Mouse (Mus musculus) CH12.LX (cell line): ENCODE measurements around the gene Slc25a28. TPM values are rescaled to one million over a fixed set of nuclear protein-coding genes. Genes with fewer than 3 reads are reported as not detected.

Source experiments
- DNase-seq: peaks from one replicate; pipeline ENCODE4 v3.0.0-alpha.2; 2013; ENCODE audit errors: extremely low read depth
- H3K27ac ChIP-seq: 2 replicates; pipeline ENCODE4 v1.5.1; 2012; ENCODE audit warnings: low read depth, mild to moderate bottlenecking, control low read depth, moderate library complexity; ENCODE audit not compliant: insufficient read depth
- H3K27me3 ChIP-seq: replicated peaks from 2 replicates; pipeline ENCODE3; 2012; ENCODE audit warnings: inconsistent platforms
- H3K36me3 ChIP-seq, 2 experiments: replicated peaks in 1 of 2; 2 replicates each; pipeline versions ENCODE3 to v1.6.1; 2012; ENCODE audit warnings: inconsistent platforms in 1 of 2, low read length in 1 of 2, mild to moderate bottlenecking in 1 of 2, mixed read lengths in 1 of 2, moderate library complexity in 1 of 2; ENCODE audit not compliant: control insufficient read depth in 1 of 2, insufficient read depth in 1 of 2
- H3K4me1 ChIP-seq, 2 experiments: 2 replicates each; pipeline ENCODE4 v1.6.1; 2012; ENCODE audit warnings: inconsistent platforms in 1 of 2, moderate library complexity in 1 of 2; ENCODE audit not compliant: insufficient read depth in 2 of 2, control insufficient read depth in 1 of 2
- H3K4me2 ChIP-seq: 2 replicates; pipeline ENCODE4 v1.6.1; 2012; ENCODE audit warnings: low read depth, mild to moderate bottlenecking, control low read depth; ENCODE audit not compliant: poor library complexity, insufficient read depth, severe bottlenecking
- H3K4me3 ChIP-seq, 3 experiments: fragments of 150-350 bp in 1 of 3; sonication (generic) in 1 of 3; replicated peaks in 1 of 3; 2 replicates each; pipeline versions ENCODE3 to v1.5.1; 2011 to 2012; ENCODE audit warnings: low read depth in 2 of 3, low read length in 2 of 3, mild to moderate bottlenecking in 2 of 3, moderate library complexity in 2 of 3, control low read depth in 1 of 3, improper control_type of control experiment in 1 of 3, inconsistent platforms in 1 of 3, mixed read lengths in 1 of 3; ENCODE audit not compliant: poor library complexity in 1 of 3
- H3K79me2 ChIP-seq: replicated peaks from 2 replicates; pipeline ENCODE4 v1.6.1; 2012; ENCODE audit warnings: mild to moderate bottlenecking, moderate library complexity; ENCODE audit not compliant: control insufficient read depth, poor library complexity, insufficient read depth, severe bottlenecking; ENCODE audit errors: extremely low read depth
- H3K9ac ChIP-seq: 2 replicates; pipeline ENCODE4 v1.6.1; 2012; ENCODE audit warnings: low read depth, mild to moderate bottlenecking, control low read depth, moderate library complexity; ENCODE audit not compliant: insufficient read depth
- H3K9me3 ChIP-seq: replicated peaks from 2 replicates; pipeline ENCODE3; 2012; ENCODE audit warnings: low read length, inconsistent platforms, mixed read lengths
- CHD2 ChIP-seq: IDR thresholded peaks from 2 replicates; pipeline ENCODE4 v1.6.1; 2011; ENCODE audit warnings: low read length, improper control_type of control experiment
- GABPA ChIP-seq: IDR thresholded peaks from 2 replicates; pipeline ENCODE4 v1.6.1; 2012; ENCODE audit warnings: low read depth, low read length, improper control_type of control experiment, inconsistent platforms; ENCODE audit not compliant: insufficient replicate concordance
- IRF4 ChIP-seq: IDR thresholded peaks from 2 replicates; pipeline ENCODE4 v1.6.1; 2014; ENCODE audit warnings: low read depth, mild to moderate bottlenecking, inconsistent platforms, low read length, improper control_type of control experiment
- JUN ChIP-seq: IDR thresholded peaks from 2 replicates; pipeline ENCODE4 v1.6.1; 2011; ENCODE audit warnings: low read depth, mild to moderate bottlenecking, low read length, improper control_type of control experiment, moderate library complexity; ENCODE audit not compliant: insufficient read depth
- JUND ChIP-seq: conservative IDR thresholded peaks from 2 replicates; pipeline ENCODE4 v1.6.1; 2011; ENCODE audit warnings: low read depth, low read length, improper control_type of control experiment
- MAFK ChIP-seq: IDR thresholded peaks from 2 replicates; pipeline ENCODE4 v1.6.1; 2011; ENCODE audit warnings: low read length, improper control_type of control experiment; ENCODE audit not compliant: insufficient replicate concordance
- MEF2A ChIP-seq: IDR thresholded peaks from 2 replicates; pipeline ENCODE4 v1.6.1; 2014; ENCODE audit warnings: low read depth, mild to moderate bottlenecking, inconsistent platforms, low read length, improper control_type of control experiment, borderline replicate concordance
- MXI1 ChIP-seq: IDR thresholded peaks from 2 replicates; pipeline ENCODE4 v1.6.1; 2011; ENCODE audit warnings: mild to moderate bottlenecking, low read depth, low read length, improper control_type of control experiment
- MYC ChIP-seq: IDR thresholded peaks from 2 replicates; pipeline ENCODE4 v1.6.1; 2011; ENCODE audit warnings: low read depth, mild to moderate bottlenecking, improper control_type of control experiment, low read length
- NELFE ChIP-seq: IDR thresholded peaks from 2 replicates; pipeline ENCODE4 v1.6.1; 2011; ENCODE audit warnings: low read depth, low read length, improper control_type of control experiment
- PAX5 ChIP-seq: IDR thresholded peaks from 2 replicates; pipeline ENCODE4 v1.6.1; 2012; ENCODE audit warnings: low read length, inconsistent platforms, mixed read lengths
- POLR2A ChIP-seq: IDR thresholded peaks from 2 replicates; pipeline ENCODE4 v1.6.1; 2011; ENCODE audit warnings: low read depth, mild to moderate bottlenecking, improper control_type of control experiment, low read length
- POLR2AphosphoS2 ChIP-seq: IDR thresholded peaks from 2 replicates; pipeline ENCODE4 v1.6.1; 2011; ENCODE audit warnings: low read depth, low read length, improper control_type of control experiment
- RAD21 ChIP-seq: IDR thresholded peaks from 2 replicates; pipeline ENCODE4 v1.6.1; 2011; ENCODE audit warnings: low read depth, mild to moderate bottlenecking, low read length, improper control_type of control experiment, moderate library complexity
- RCOR1 ChIP-seq: conservative IDR thresholded peaks from 2 replicates; pipeline ENCODE4 v1.6.1; 2012; ENCODE audit warnings: low read depth, mild to moderate bottlenecking, inconsistent platforms, low read length, improper control_type of control experiment
- SMC3 ChIP-seq: IDR thresholded peaks from 2 replicates; pipeline ENCODE4 v1.6.1; 2011; ENCODE audit warnings: low read depth, low read length, improper control_type of control experiment
- TBP ChIP-seq: conservative IDR thresholded peaks from 2 replicates; pipeline ENCODE4 v1.6.1; 2011; ENCODE audit warnings: low read depth, low read length, improper control_type of control experiment
- TCF12 ChIP-seq: IDR thresholded peaks from 2 replicates; pipeline ENCODE4 v1.6.1; 2014; ENCODE audit warnings: low read depth, mild to moderate bottlenecking, inconsistent platforms, low read length, improper control_type of control experiment
- ZC3H11A ChIP-seq: IDR thresholded peaks from 2 replicates; pipeline ENCODE4 v1.6.1; 2012; ENCODE audit warnings: low read depth, mild to moderate bottlenecking, inconsistent platforms, low read length, improper control_type of control experiment
- ZMIZ1 ChIP-seq: IDR thresholded peaks from 2 replicates; pipeline ENCODE4 v1.6.1; 2012; ENCODE audit warnings: low read depth, mild to moderate bottlenecking, inconsistent platforms, low read length, improper control_type of control experiment
- dilution Hi-C: fragments of 300-500 bp; cut with MboI; formaldehyde crosslinking; loops from 2 replicates; pipeline ENCODE4 v1.14.3; 2020; ENCODE audit warnings: low sequenced_read_pairs; ENCODE audit not compliant: extremely low pct_unique_long_range_greater_than_20kb, extremely low pct_ligation_motif_present
- in situ Hi-C: fragments of 300-500 bp; cut with MboI; formaldehyde crosslinking; loops from 3 replicates; pipeline ENCODE4 v1.14.3; 2019; ENCODE audit warnings: low sequenced_read_pairs, low pct_ligation_motif_present, low pct_unique_long_range_greater_than_20kb, mixed read lengths
- polyA plus RNA-seq: library from polyadenylated mRNA; unstranded; fragments of >175 nt; gene quantifications from 2 replicates; pipeline ENCODE4 v1.2.1, GENCODE M21; 2012; ENCODE audit warnings: low read depth; ENCODE audit not compliant: insufficient read length
- total RNA-seq, 2 experiments: library from RNA; depleted of rRNA; stranded (reverse); fragments of 300-350 nt in 1 of 2; fragments of >200 nt in 1 of 2; gene quantifications; 2 replicates each; pipeline ENCODE4 v1.2.3; 2012 to 2014

The Slc25a28 gene
- total and polyA plus RNA-seq, 3 experiments, result 35.2 to 48.1 (median 37.8) TPM

DNA sequence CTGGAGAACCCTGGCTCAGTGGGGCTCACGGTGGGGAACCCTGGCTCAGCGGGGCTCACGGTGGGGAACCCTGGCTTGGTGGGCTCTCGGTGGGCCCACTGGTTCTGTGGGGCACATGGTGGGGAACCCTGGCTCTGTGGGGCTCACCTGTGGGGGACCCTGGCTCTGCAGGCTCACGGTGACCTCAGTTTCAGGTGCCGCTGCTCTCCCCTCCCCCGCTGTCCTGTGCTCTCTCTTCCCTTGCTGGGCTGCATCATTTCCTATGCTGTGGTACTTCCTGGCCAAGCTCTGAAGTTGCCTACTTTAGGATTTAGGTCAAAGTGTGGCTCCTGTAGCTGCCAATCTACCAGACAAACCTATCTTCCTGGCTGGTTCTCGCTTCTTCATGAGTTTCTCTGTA is 48.2 kb upstream of the Slc25a28 start:
- Histone ChIP-seq H3K79me2 (no peaks in the 10 kb centered on the region), H3K27ac (no peak overlapping the region), H3K9ac (no peak overlapping the region), H3K4me1 (peaks cover 13 to 53% of the 10 kb centered on the region in 2 experiments), H3K27me3 (no peaks in the 10 kb centered on the region), H3K9me3 (peaks cover 20% of the 10 kb centered on the region), H3K4me2 (no peak overlapping the region), H3K36me3 (peaks cover 24 to 74% of the 10 kb centered on the region in 2 experiments), H3K4me3 (no peak overlapping the region)
- TF ChIP-seq JUN (no peak), ZC3H11A (no peak), TBP (no peak), MXI1 (no peak), RAD21 (no peak), IRF4 (no peak), MAFK (no peak), MYC (no peak), CHD2 (no peak), NELFE (no peak), MEF2A (no peak), TCF12 (no peak), ZMIZ1 (no peak), RCOR1 (no peak), GABPA (no peak), POLR2AphosphoS2 (no peak)
- in situ Hi-C loops, result no loop called here
- no peak for DNase-seq
- dilution Hi-C loops, result no loop called here

GRCm38 (mm10) chr19:43720061-43720460 is 45.4 kb upstream of the Slc25a28 start:
- no peaks in the 10 kb centered on the region for H3K79me2 ChIP-seq
- peaks cover 10 to 27% of the 10 kb centered on the region in 2 experiments for H3K4me1 ChIP-seq
- DNase-seq, result no peak
- H3K27ac ChIP-seq, result no peak overlapping the region
- no peaks in the 10 kb centered on the region for H3K27me3 ChIP-seq
- in situ Hi-C loops (no loop called here), dilution Hi-C loops (no loop called here)
- H3K9me3 ChIP-seq, result peaks cover 7% of the 10 kb centered on the region
- H3K4me2 ChIP-seq, result no peak overlapping the region
- peaks cover 24 to 78% of the 10 kb centered on the region in 2 experiments for H3K36me3 ChIP-seq
- H3K9ac ChIP-seq, result no peak overlapping the region
- no peak overlapping the region for H3K4me3 ChIP-seq
- no peak for TF ChIP-seq POLR2AphosphoS2
- no peak for TF ChIP-seq JUN
- no peak for TF ChIP-seq JUND
- no peak for TF ChIP-seq POLR2A
- no peak for TF ChIP-seq MEF2A
- no peak for TF ChIP-seq SMC3
- TF ChIP-seq CHD2, result no peak
- TF ChIP-seq MAFK, result no peak
- no peak for TF ChIP-seq PAX5
- TF ChIP-seq MYC, result no peak
- no peak for TF ChIP-seq RAD21
- TF ChIP-seq IRF4, result no peak
- TF ChIP-seq, all 38 proteins: peak for 0
